Mouse (Mus musculus) heart, adult 2 months (tissue): Measurements from ENCODE around the gene Gns.

ENCODE experiments used
- CTCF ChIP-seq: fragments of 200-600 bp; IDR thresholded peaks from 2 replicates; pipeline ENCODE4 v1.8.1; 2022; ENCODE audit warnings: antibody characterized with exemption, mild to moderate bottlenecking, moderate library complexity
- EP300 ChIP-seq: fragments of 200-500 bp; IDR thresholded peaks from 2 replicates; pipeline ENCODE4 v1.6.1; 2011; ENCODE audit warnings: low read depth, low read length, control low read depth; ENCODE audit not compliant: insufficient read depth
- POLR2A ChIP-seq: fragments of 200-500 bp; IDR thresholded peaks from 2 replicates; pipeline ENCODE4 v1.6.1; 2011; ENCODE audit warnings: mild to moderate bottlenecking, low read depth, low read length, control low read depth; ENCODE audit not compliant: insufficient read depth

- TF ChIP-seq POLR2A (no peak), CTCF (no peak), EP300 (no peak)
These were observed 30.0 kb downstream of the Gns start for GRCm38 (mm10) chr10:121394789-121395325.
